Mouse (Mus musculus) spleen, embryonic (tissue): ENCODE data around the gene Foxm1.

ENCODE experiments used
- CTCF ChIA-PET: fragments of 350-600 bp; sonication (Branson Sonifier 250); formaldehyde crosslinking; loops from one replicate; lab custom pipeline; 2022; lab: Charles Lee

Gene Foxm1

DNA sequence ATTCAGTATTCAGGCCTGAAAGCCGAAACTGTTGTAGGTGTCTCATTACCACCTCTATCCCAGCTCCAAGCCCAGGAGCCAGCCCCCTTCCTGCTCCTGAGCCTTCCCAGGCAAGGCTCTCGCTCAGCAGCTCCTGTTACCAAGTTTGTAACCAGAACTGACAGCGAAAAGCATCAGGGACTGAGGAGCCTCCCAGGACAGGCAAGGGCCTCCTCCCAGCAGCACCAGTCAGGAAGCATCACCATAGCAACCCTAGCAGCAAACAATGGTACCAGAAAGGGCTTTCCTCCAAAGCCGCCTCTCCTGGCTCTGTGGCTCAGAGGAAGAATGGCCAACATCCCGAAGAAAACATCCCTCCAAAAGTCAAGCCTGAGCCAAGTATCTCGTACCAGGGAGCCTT is 12.4 kb downstream of the Foxm1 start, which contains the start of the genes Tex52 and Gm44596:
Tex52 (plus strand) TSS at position 265 of the 400 bp plus-strand sequence.
Gm44596 (plus strand) TSS at position 312 of the 400 bp plus-strand sequence.
- CTCF ChIA-PET: no interaction called here

- CTCF ChIA-PET: no interaction called here
Measured at GRCm38 (mm10) chr6:128376371-128377085, 13.8 kb downstream of the Foxm1 start.

- CTCF ChIA-PET: no interaction called here
Measured at GRCm38 (mm10) chr6:128379636-128380035, 16.9 kb downstream of the Foxm1 start.

GRCm38 (mm10) chr6:128380594-128381167 is 17.9 kb downstream of the Foxm1 start:
- CTCF ChIA-PET: interaction anchor here (0.8 kb wide), 1 partner anchor 30 kb away, joined by 4 read pairs; no protein-coding TSS in a partner anchor

DNA sequence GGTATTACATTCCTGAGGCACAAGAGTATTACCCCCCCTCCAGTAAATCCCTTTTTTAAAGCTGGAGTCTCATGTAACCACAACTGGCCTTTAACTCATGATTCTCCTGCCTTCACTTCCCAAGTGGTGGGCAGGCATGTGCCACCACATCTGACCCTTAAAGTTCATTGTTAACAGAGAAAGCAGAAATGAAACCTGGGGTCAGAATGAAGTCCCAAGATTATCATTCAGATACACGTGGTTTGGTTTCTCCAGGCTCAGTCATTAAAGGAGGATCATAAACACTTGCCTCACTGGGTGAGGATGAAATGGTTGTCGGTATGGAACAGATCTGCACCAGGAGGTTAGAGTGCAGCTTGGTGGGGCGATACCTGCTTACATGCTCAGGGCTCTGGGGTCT is 18.5 kb downstream of the Foxm1 start:
- CTCF ChIA-PET: interaction anchor here (0.8 kb wide), 1 partner anchor 30 kb away, joined by 4 read pairs; no protein-coding TSS in a partner anchor

DNA sequence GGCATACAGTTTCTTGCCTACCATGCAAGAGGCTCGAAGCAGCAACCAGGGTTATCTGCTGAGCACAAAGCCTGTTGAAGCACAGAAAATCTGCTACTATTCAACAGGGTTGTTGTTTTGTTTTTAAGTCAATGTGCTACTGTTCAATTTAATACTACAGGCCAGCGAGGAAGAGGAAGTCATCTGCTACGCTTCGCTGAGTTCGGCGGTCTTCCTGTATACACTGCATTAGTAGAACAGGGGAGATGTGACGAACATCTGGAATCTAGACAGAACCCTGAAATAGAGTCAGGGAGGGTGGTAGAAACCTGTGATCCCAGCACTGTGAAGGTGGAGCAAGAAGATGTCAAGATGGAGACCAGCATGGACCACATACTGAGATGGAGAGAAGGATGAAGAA is 21.0 kb downstream of the Foxm1 start:
- CTCF ChIA-PET: no interaction called here

DNA sequence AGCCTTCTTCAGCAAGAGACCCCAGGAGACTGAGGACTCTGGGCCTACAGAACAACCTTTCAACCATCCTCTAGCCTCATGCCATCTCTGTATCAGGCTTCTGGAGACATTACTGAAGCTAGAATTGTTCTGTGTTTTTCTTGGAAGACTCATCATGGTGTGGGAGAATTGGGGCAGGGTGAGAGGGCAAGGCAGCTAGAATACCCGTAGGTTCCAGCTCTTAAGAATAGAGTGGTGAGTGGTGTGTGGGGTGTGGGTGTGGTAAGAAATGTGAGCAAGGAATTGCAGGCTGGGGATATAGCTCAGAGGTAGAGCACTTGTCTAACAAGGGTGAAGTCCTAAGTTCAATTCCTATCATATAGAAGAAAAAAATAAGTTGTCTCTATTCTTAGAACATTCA is 22.3 kb downstream of the Foxm1 start:
- CTCF ChIA-PET: no interaction called here

DNA sequence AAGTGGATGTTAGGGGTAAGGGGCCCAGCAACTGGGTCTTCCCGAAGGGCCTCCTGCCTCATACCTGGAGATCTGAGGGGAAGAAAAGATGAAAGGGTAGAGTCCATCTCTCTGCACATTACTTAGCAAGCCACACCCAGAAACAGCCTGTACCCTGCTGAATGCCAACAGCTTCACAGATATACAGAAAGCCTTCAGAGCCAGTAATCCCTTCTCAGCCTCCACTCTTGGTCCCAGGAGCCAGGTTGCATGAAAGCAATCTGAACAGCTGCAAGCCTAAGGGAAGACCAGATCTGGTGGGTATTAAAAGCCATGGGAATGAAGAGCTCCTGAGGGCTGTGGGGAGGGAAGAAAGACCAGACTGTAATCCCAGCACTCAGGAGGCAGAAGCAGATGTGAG is 26.4 kb downstream of the Foxm1 start:
- CTCF ChIA-PET: interaction anchor here (0.6 kb wide), 1 partner anchor 901 kb away, joined by 15 read pairs; no protein-coding TSS in a partner anchor

DNA sequence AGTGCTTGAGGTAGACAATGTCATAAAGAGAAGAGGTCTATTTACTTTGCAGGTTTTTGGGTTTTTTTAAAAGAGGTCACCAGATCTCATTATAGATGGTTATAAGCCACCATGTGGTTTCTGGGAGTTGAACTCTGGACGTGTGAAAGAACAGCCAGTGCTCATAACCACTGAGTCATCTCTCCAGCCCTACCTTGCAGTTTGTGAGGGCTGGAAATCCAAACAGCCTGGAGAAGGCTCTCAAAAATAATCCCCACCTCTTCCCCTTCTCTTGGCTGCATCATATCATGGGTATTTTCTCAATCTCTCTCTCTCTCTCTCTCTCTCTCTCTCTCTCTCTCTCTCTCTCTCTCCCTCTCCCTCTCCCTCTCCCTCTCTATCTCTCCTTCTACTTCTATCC is 27.9 kb downstream of the Foxm1 start:
- CTCF ChIA-PET: no interaction called here

DNA sequence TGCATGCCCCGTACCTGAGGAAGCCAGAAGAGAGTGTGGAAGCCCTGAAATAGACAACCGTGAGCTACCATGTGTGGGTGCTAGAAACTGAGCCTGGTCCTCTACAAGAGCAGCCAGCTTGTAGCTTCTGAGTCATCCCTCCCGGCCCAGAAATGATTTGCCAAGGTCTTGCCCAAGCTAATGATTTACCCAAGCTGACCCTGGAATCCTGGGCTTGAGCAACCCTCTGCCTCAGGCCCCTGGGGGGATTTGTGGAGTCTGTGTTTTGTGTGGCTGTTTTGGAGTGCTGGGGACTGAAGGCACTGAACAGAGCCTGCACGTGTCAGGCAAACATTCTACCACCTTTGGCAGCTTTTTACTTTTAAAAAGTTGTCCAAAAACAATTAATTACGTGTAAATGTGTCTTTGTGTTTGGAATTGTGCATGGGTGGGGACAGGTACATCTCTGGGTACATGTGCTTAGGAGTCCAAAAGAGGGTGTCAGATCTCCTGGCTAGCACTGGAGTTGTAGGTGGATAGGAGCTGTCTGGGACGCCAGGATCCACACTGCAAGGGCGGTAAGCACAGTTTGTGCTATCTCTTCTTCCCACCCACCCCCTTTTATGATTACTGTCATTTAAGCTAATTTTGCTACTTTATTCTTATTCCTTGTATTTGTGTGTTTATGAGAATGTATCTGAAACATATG is 35.0 kb downstream of the Foxm1 start:
- CTCF ChIA-PET: no interaction called here

- CTCF ChIA-PET: no interaction called here
Measured at GRCm38 (mm10) chr6:128398996-128399395, 36.2 kb downstream of the Foxm1 start, which contains the start of gene Nrip2. Gene Nrip2, plus strand, starts transcription at chr6:128399296.

- CTCF ChIA-PET: no interaction called here
Measured at GRCm38 (mm10) chr6:128399421-128400185, 36.8 kb downstream of the Foxm1 start.

- CTCF ChIA-PET: no interaction called here
Measured at GRCm38 (mm10) chr6:128404708-128405107, 41.9 kb downstream of the Foxm1 start.

- CTCF ChIA-PET: interaction anchor here (0.6 kb wide), 1 partner anchor 1039 kb away, joined by 3 read pairs; no protein-coding TSS in a partner anchor
Measured at GRCm38 (mm10) chr6:128408544-128409125, 45.9 kb downstream of the Foxm1 start.

- CTCF ChIA-PET: interaction anchor here (0.5 to 1.1 kb wide), 3 partner anchors 93 to 551 kb away, joined by 3 to 7 read pairs (median 3); no protein-coding TSS in a partner anchor
Measured at GRCm38 (mm10) chr6:128410305-128410704, 47.5 kb downstream of the Foxm1 start.

GRCm38 (mm10) chr6:128411115-128411514 is 48.3 kb downstream of the Foxm1 start:
- CTCF ChIA-PET: interaction anchor here (0.5 to 1.1 kb wide), 4 partner anchors 29 to 93 kb away, joined by 3 to 17 read pairs (median 4); no protein-coding TSS in a partner anchor

GRCm38 (mm10) chr6:128416169-128416568 is 53.4 kb downstream of the Foxm1 start:
- CTCF ChIA-PET: interaction anchor here (0.5 to 0.6 kb wide), 3 partner anchors 14 to 344 kb away, joined by 6 to 17 read pairs (median 8); no protein-coding TSS in a partner anchor

GRCm38 (mm10) chr6:128418076-128418475 is 55.3 kb downstream of the Foxm1 start:
- CTCF ChIA-PET: interaction anchor here (0.7 kb wide), 1 partner anchor 68 kb away, joined by 10 read pairs; no protein-coding TSS in a partner anchor

DNA sequence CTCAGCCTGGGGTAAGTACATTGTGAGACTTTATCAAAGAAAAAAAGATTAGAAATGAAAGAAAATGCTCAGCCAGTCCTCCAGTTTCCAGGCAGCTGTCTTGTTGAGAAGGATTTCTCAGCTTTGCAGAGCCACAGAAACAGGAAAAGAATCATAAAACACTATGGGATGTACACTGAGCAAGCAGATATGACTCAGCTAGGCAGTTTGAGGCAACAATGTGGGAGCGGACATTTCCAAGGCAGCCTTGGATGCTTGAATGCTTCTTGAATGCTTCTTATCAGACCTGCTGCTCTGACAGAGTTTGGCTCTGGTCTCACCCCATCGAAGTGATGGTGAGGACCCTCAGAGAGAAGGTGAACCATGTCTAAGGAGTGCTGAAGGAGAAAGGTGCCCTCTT is 58.3 kb downstream of the Foxm1 start:
- CTCF ChIA-PET: no interaction called here

GRCm38 (mm10) chr6:128421480-128421879 is 58.7 kb downstream of the Foxm1 start:
- CTCF ChIA-PET: no interaction called here
